Mouse (Mus musculus): Measurements from ENCODE around the gene Hoxb13. TPM values are rescaled to one million over a fixed set of nuclear protein-coding genes. Genes with fewer than 3 reads are reported as not detected.
A peak's percentile ranks its signal among the peaks of the same experiment; 100 is the strongest.

Hoxb13 gene
- 0.33 and 0.35 TPM in 2 replicates for polyA plus RNA-seq (2014; fragmentation: Nextera tagmentation; extraction: Ambion mirVana)

GRCm38 (mm10) chr11:96193521-96194400, at the start of gene Hoxb13:
Gene Hoxb13 (plus strand): TSS chr11:96194316.
- DNase-seq (ENCODE audit: low spot score): peak; percentile 71
- no peak within 1 kb of the TSS for H3K9ac ChIP-seq (ENCODE audit: low read length)
- H3K4me3 ChIP-seq (ENCODE audit: low read depth, low read length): peak within 1 kb of the TSS; percentile 18; the same call in 1 of the 2 replicates
- no peak within 1 kb of the TSS for H3K27ac ChIP-seq (ENCODE audit: low read depth, low read length)
- peaks cover 98% of the 10 kb centered on the region for H3K27me3 ChIP-seq (ENCODE audit: control insufficient read depth, insufficient read depth, low read length)
- ATAC-seq (ENCODE audit: insufficient read depth, low FRiP score, low TSS enrichment): peak; percentile 67; the same call in 1 of the 2 replicates
- no peaks in the 10 kb centered on the region for H3K9me3 ChIP-seq (ENCODE audit: control insufficient read depth, low read length)
- peak within 1 kb of the TSS; percentile 33 for H3K4me2 ChIP-seq (ENCODE audit: low read depth)
- under 1% methylated on average over 35 of the region's 35 CpGs for WGBS
- H3K36me3 ChIP-seq (ENCODE audit: control insufficient read depth, insufficient read depth, low read length): no peaks in the 10 kb centered on the region
- H3K4me1 ChIP-seq (ENCODE audit: control insufficient read depth, insufficient read depth, low read length): peaks cover 8% of the 10 kb centered on the region; the same call in 1 of the 2 replicates

- peak overlapping the region; percentile 47 for H3K9ac ChIP-seq (ENCODE audit: low read length)
- 0 out of 2 replicates have a peak, but pooled peaks cover 3% of the 10 kb centered on the region for H3K4me1 ChIP-seq (ENCODE audit: control insufficient read depth, insufficient read depth, low read length)
- H3K4me2 ChIP-seq (ENCODE audit: low read depth): peak overlapping the region; percentile 37
- no peaks in the 10 kb centered on the region for H3K9me3 ChIP-seq (ENCODE audit: control insufficient read depth, low read length)
- ATAC-seq (ENCODE audit: insufficient read depth, low FRiP score, low TSS enrichment) (peak; percentile 65; the same call in 1 of the 2 replicates), DNase-seq (ENCODE audit: low spot score) (peak; percentile 83)
- no peak overlapping the region for H3K27ac ChIP-seq (ENCODE audit: low read depth, low read length)
- 2% methylated on average over 15 of the region's 15 CpGs for WGBS
- peaks cover 13% of the 10 kb centered on the region for H3K27me3 ChIP-seq (ENCODE audit: control insufficient read depth, insufficient read depth, low read length)
- H3K36me3 ChIP-seq (ENCODE audit: control insufficient read depth, insufficient read depth, low read length): no peaks in the 10 kb centered on the region
- peak overlapping the region; percentile 15 for H3K4me3 ChIP-seq (ENCODE audit: low read depth, low read length)
Measured at GRCm38 (mm10) chr11:96145622-96146270, 48.4 kb upstream of the Hoxb13 start.

- H3K27ac ChIP-seq (ENCODE audit: low read depth, low read length): no peak overlapping the region
- no peak overlapping the region for H3K4me3 ChIP-seq (ENCODE audit: low read depth, low read length)
- no peaks in the 10 kb centered on the region for H3K9me3 ChIP-seq (ENCODE audit: control insufficient read depth, low read length)
- ATAC-seq (ENCODE audit: insufficient read depth, low FRiP score, low TSS enrichment): no peak
- H3K4me2 ChIP-seq (ENCODE audit: low read depth): no peak overlapping the region
- no peak overlapping the region for H3K9ac ChIP-seq (ENCODE audit: low read length)
- 76% methylated on average over 6 of the region's 6 CpGs for WGBS
- H3K36me3 ChIP-seq (ENCODE audit: control insufficient read depth, insufficient read depth, low read length): no peaks in the 10 kb centered on the region
- H3K27me3 ChIP-seq (ENCODE audit: control insufficient read depth, insufficient read depth, low read length): peaks cover 13% of the 10 kb centered on the region
- 0 out of 2 replicates have a peak, but pooled peaks cover 3% of the 10 kb centered on the region for H3K4me1 ChIP-seq (ENCODE audit: control insufficient read depth, insufficient read depth, low read length)
- DNase-seq (ENCODE audit: low spot score): no peak
Measured at GRCm38 (mm10) chr11:96147471-96147870, 46.6 kb upstream of the Hoxb13 start.

GRCm38 (mm10) chr11:96164769-96165168, 29.3 kb upstream of the Hoxb13 start:
- H3K27me3 ChIP-seq (ENCODE audit: control insufficient read depth, insufficient read depth, low read length): peaks cover 49% of the 10 kb centered on the region
- DNase-seq (ENCODE audit: low spot score) (no peak), ATAC-seq (ENCODE audit: insufficient read depth, low FRiP score, low TSS enrichment) (no peak)
- H3K27ac ChIP-seq (ENCODE audit: low read depth, low read length): no peak overlapping the region
- H3K4me2 ChIP-seq (ENCODE audit: low read depth): no peak overlapping the region
- 52% methylated on average over 12 of the region's 12 CpGs for WGBS
- no peaks in the 10 kb centered on the region for H3K9me3 ChIP-seq (ENCODE audit: control insufficient read depth, low read length)
- no peak overlapping the region for H3K4me3 ChIP-seq (ENCODE audit: low read depth, low read length)
- no peak overlapping the region for H3K9ac ChIP-seq (ENCODE audit: low read length)
- no peaks in the 10 kb centered on the region for H3K4me1 ChIP-seq (ENCODE audit: control insufficient read depth, insufficient read depth, low read length)
- H3K36me3 ChIP-seq (ENCODE audit: control insufficient read depth, insufficient read depth, low read length): no peaks in the 10 kb centered on the region

- H3K4me2 ChIP-seq (ENCODE audit: low read depth): no peak overlapping the region
- peaks cover 82% of the 10 kb centered on the region for H3K27me3 ChIP-seq (ENCODE audit: control insufficient read depth, insufficient read depth, low read length)
- no peaks in the 10 kb centered on the region for H3K9me3 ChIP-seq (ENCODE audit: control insufficient read depth, low read length)
- no peak for DNase-seq (ENCODE audit: low spot score)
- no peak overlapping the region for H3K9ac ChIP-seq (ENCODE audit: low read length)
- H3K36me3 ChIP-seq (ENCODE audit: control insufficient read depth, insufficient read depth, low read length): no peaks in the 10 kb centered on the region
- WGBS: 18% methylated on average over 9 of the region's 9 CpGs
- H3K27ac ChIP-seq (ENCODE audit: low read depth, low read length): no peak overlapping the region
- no peak for ATAC-seq (ENCODE audit: insufficient read depth, low FRiP score, low TSS enrichment)
- no peaks in the 10 kb centered on the region for H3K4me1 ChIP-seq (ENCODE audit: control insufficient read depth, insufficient read depth, low read length)
- H3K4me3 ChIP-seq (ENCODE audit: low read depth, low read length): no peak overlapping the region
Measured at GRCm38 (mm10) chr11:96168125-96168524, 26.0 kb upstream of the Hoxb13 start.

GRCm38 (mm10) chr11:96169016-96169415, 25.1 kb upstream of the Hoxb13 start:
- H3K9me3 ChIP-seq (ENCODE audit: control insufficient read depth, low read length): no peaks in the 10 kb centered on the region
- 19% methylated on average over 7 of the region's 7 CpGs for WGBS
- H3K36me3 ChIP-seq (ENCODE audit: control insufficient read depth, insufficient read depth, low read length): no peaks in the 10 kb centered on the region
- DNase-seq (ENCODE audit: low spot score): no peak
- no peak for ATAC-seq (ENCODE audit: insufficient read depth, low FRiP score, low TSS enrichment)
- peaks cover 91% of the 10 kb centered on the region for H3K27me3 ChIP-seq (ENCODE audit: control insufficient read depth, insufficient read depth, low read length)
- H3K4me1 ChIP-seq (ENCODE audit: control insufficient read depth, insufficient read depth, low read length): no peaks in the 10 kb centered on the region
- H3K4me3 ChIP-seq (ENCODE audit: low read depth, low read length): no peak overlapping the region
- no peak overlapping the region for H3K27ac ChIP-seq (ENCODE audit: low read depth, low read length)
- H3K9ac ChIP-seq (ENCODE audit: low read length): no peak overlapping the region
- no peak overlapping the region for H3K4me2 ChIP-seq (ENCODE audit: low read depth)

- Histone ChIP-seq H3K4me3 (ENCODE audit: low read depth, low read length) (no peak overlapping the region), H3K4me2 (ENCODE audit: low read depth) (no peak overlapping the region), H3K27me3 (ENCODE audit: control insufficient read depth, insufficient read depth, low read length) (peaks cover 100% of the 10 kb centered on the region), H3K4me1 (ENCODE audit: control insufficient read depth, insufficient read depth, low read length) (no peaks in the 10 kb centered on the region), H3K27ac (ENCODE audit: low read depth, low read length) (no peak overlapping the region), H3K36me3 (ENCODE audit: control insufficient read depth, insufficient read depth, low read length) (no peaks in the 10 kb centered on the region), H3K9me3 (ENCODE audit: control insufficient read depth, low read length) (no peaks in the 10 kb centered on the region), H3K9ac (ENCODE audit: low read length) (no peak overlapping the region)
- DNase-seq (ENCODE audit: low spot score) (peak; percentile 47), ATAC-seq (ENCODE audit: insufficient read depth, low FRiP score, low TSS enrichment) (no peak)
- WGBS: under 1% methylated on average over 20 of the region's 20 CpGs
Measured at GRCm38 (mm10) chr11:96170711-96171379, 23.3 kb upstream of the Hoxb13 start.

GRCm38 (mm10) chr11:96171601-96172000, 22.5 kb upstream of the Hoxb13 start:
- H3K4me2 ChIP-seq (ENCODE audit: low read depth): no peak overlapping the region
- DNase-seq (ENCODE audit: low spot score) (no peak), ATAC-seq (ENCODE audit: insufficient read depth, low FRiP score, low TSS enrichment) (no peak)
- no peak overlapping the region for H3K4me3 ChIP-seq (ENCODE audit: low read depth, low read length)
- H3K4me1 ChIP-seq (ENCODE audit: control insufficient read depth, insufficient read depth, low read length): no peaks in the 10 kb centered on the region
- H3K9ac ChIP-seq (ENCODE audit: low read length): no peak overlapping the region
- WGBS: 6% methylated on average over 3 of the region's 3 CpGs
- H3K27ac ChIP-seq (ENCODE audit: low read depth, low read length): no peak overlapping the region
- H3K36me3 ChIP-seq (ENCODE audit: control insufficient read depth, insufficient read depth, low read length): no peaks in the 10 kb centered on the region
- H3K27me3 ChIP-seq (ENCODE audit: control insufficient read depth, insufficient read depth, low read length): peaks cover 100% of the 10 kb centered on the region
- H3K9me3 ChIP-seq (ENCODE audit: control insufficient read depth, low read length): no peaks in the 10 kb centered on the region

Data from neural tube, embryonic 11.5 days (tissue).